Mouse (Mus musculus) megakaryocyte progenitor cell, adult 5-6 weeks (primary cell): ENCODE measurements around the gene Hoxa6. TPM values are rescaled to one million over a fixed set of nuclear protein-coding genes. Genes with fewer than 3 reads are reported as not detected.

Experiments
- ATAC-seq: replicated peaks from 2 replicates; pipeline ENCODE4 v1.8.0; 2016; ENCODE audit warnings: mild to moderate bottlenecking, moderate TSS enrichment, inconsistent platforms; ENCODE audit not compliant: poor library complexity
- total RNA-seq, 2 experiments: library from RNA; stranded (forward) in 1 of 2; stranded (reverse) in 1 of 2; fragments of 157-497, 149-512 nt in 1 of 2; fragments of 200-1000 nt in 1 of 2; gene quantifications; 2 replicates each; pipeline versions ENCODE4 v1.2.3 to v1.2.4; 2015 to 2017

Gene Hoxa6
- total RNA-seq, 2 experiments from 2014 or later: 0.22 TPM; not detected in 1

- no peak for ATAC-seq
Observed at GRCm38 (mm10) chr6:52166431-52167077, 42.0 kb downstream of the Hoxa6 start.

- ATAC-seq: no peak
Observed at GRCm38 (mm10) chr6:52165441-52166370, 42.8 kb downstream of the Hoxa6 start.

GRCm38 (mm10) chr6:52164626-52165440 lies 43.7 kb downstream of the Hoxa6 start, which contains the start of gene Hoxa2:
Gene Hoxa2 (minus strand): TSS chr6:52164831.
- no peak for ATAC-seq

- no peak for ATAC-seq
Observed at GRCm38 (mm10) chr6:52164051-52164625, 44.4 kb downstream of the Hoxa6 start.

- ATAC-seq: no peak
Observed at GRCm38 (mm10) chr6:52163366-52164031, 45.0 kb downstream of the Hoxa6 start.

- ATAC-seq: no peak
Observed at GRCm38 (mm10) chr6:52162611-52163365, 45.7 kb downstream of the Hoxa6 start.

GRCm38 (mm10) chr6:52162093-52162380 lies 46.5 kb downstream of the Hoxa6 start:
- ATAC-seq: no peak

- ATAC-seq: no peak
Observed at GRCm38 (mm10) chr6:52161336-52162092, 47.0 kb downstream of the Hoxa6 start.

GRCm38 (mm10) chr6:52160511-52161335 lies 47.8 kb downstream of the Hoxa6 start:
- ATAC-seq: no peak

GRCm38 (mm10) chr6:52159979-52160378 lies 48.5 kb downstream of the Hoxa6 start:
- peak; percentile 26 for ATAC-seq

GRCm38 (mm10) chr6:52159164-52159761 lies 49.3 kb downstream of the Hoxa6 start:
- ATAC-seq: no peak

- ATAC-seq: peak; percentile 91
Observed at GRCm38 (mm10) chr6:52158276-52159051, 50.1 kb downstream of the Hoxa6 start, which contains the start of gene Hoxa1. Gene Hoxa1 (minus strand): TSS chr6:52158317.

- no peak for ATAC-seq
Observed at GRCm38 (mm10) chr6:52157466-52158275, 50.9 kb downstream of the Hoxa6 start.

GRCm38 (mm10) chr6:52156551-52157200 lies 51.8 kb downstream of the Hoxa6 start:
- no peak for ATAC-seq
